Comparison of ENCODE assay signal across 10 mouse cellular contexts in genomic region chr1:133227378-133227777, GRCm38 (mm10).
DNase-seq lines count a peak whose midpoint lies in the region; ATAC-seq and TF ChIP-seq lines count a peak whose summit lies in the region.
"Had no signal": no experiment of that assay in that cellular context is flagged by ENCODE, and none has a peak within 500 bp of the region (broad histone marks: within the 10 kb centered on the region; RNA-seq: fewer than 3 reads in every experiment).

No protein-coding gene starts in this region.

- peak overlapping the region; percentile 78 for H3K27ac ChIP-seq in heart, adult 2 months
- H3K27ac ChIP-seq in lung, embryonic 14.5 days (ENCODE audit: low read depth): peak overlapping the region; percentile 27; the same call in 1 of the 2 replicates
- H3K27ac ChIP-seq in hindbrain, embryonic 14.5 days: peak overlapping the region; percentile 38; the same call in 1 of the 2 replicates
- H3K27ac ChIP-seq in stomach, embryonic 15.5 days: peak overlapping the region; percentile 72
- H3K27ac ChIP-seq: intestine, embryonic 15.5 days had no signal

- no peak for ATAC-seq in lung, embryonic 14.5 days (ENCODE audit: insufficient read depth)
- ATAC-seq in hindbrain, embryonic 14.5 days (ENCODE audit: low FRiP score): no peak
- no peak for ATAC-seq in stomach, embryonic 15.5 days (ENCODE audit: insufficient read depth, low FRiP score, low read depth)

- TF ChIP-seq POLR2A in heart, adult 2 months (IDR thresholded peaks at IDR 0.05; ENCODE audit: insufficient read depth, low read depth, low read length): no peak

- no peak overlapping the region for H3K4me2 ChIP-seq in lung, embryonic 14.5 days
- 0 out of 2 replicates have a peak overlapping the region, but pooled peaks have one; percentile 16 for H3K4me2 ChIP-seq in hindbrain, embryonic 14.5 days (replicated peaks)
- H3K4me2 ChIP-seq in stomach, embryonic 15.5 days: peak overlapping the region; percentile 17; the same call in 1 of the 2 replicates
- H3K4me2 ChIP-seq: intestine, embryonic 15.5 days; liver, embryonic 11.5 days had no signal

- no peaks in the 10 kb centered on the region for H3K9me3 ChIP-seq in lung, embryonic 14.5 days (ENCODE audit: low read depth, low read length)
- no peaks in the 10 kb centered on the region for H3K9me3 ChIP-seq in hindbrain, embryonic 14.5 days (ENCODE audit: control insufficient read depth, low read length)
- no peaks in the 10 kb centered on the region for H3K9me3 ChIP-seq in stomach, embryonic 15.5 days
- H3K9me3 ChIP-seq: intestine, embryonic 15.5 days had no signal

- H3K4me1 ChIP-seq in heart, adult 2 months (ENCODE audit: control insufficient read depth, insufficient read depth, low read length): peaks cover 17% of the 10 kb centered on the region
- H3K4me1 ChIP-seq in lung, embryonic 14.5 days (ENCODE audit: insufficient read depth): peaks cover 8% of the 10 kb centered on the region; the same call in 1 of the 2 replicates
- peaks cover 39% of the 10 kb centered on the region for H3K4me1 ChIP-seq in hindbrain, embryonic 14.5 days (replicated peaks; ENCODE audit: control insufficient read depth, insufficient read depth, low read length)
- peaks cover 28% of the 10 kb centered on the region for H3K4me1 ChIP-seq in stomach, embryonic 15.5 days

- intact Hi-C loops in heart, adult 2 months (cut with DNase I): loop anchor here (2.0 to 5.0 kb wide), 4 partner anchors 25 to 75 kb away; no protein-coding TSS in a partner anchor

- DNase-seq in heart, adult 2 months: no peak
- DNase-seq in heart, adult 9 months (ENCODE audit: low spot score in 2 of 2): no peak
- no peak for DNase-seq in lung, embryonic 14.5 days
- DNase-seq in lung, adult 18-20 months: no peak
- DNase-seq in hindbrain, embryonic 14.5 days (ENCODE audit: low spot score): no peak
- DNase-seq in spleen, postnatal 10 days (ENCODE audit: low spot score in 2 of 2): no peak
- no peak for DNase-seq in cerebellum, adult 11 months

- H3K79me2 ChIP-seq in heart, adult 2 months (replicated peaks; ENCODE audit: control insufficient read depth, insufficient read depth, low read length): no peaks in the 10 kb centered on the region

- peak overlapping the region; percentile 37 for H3K9ac ChIP-seq in heart, adult 2 months (ENCODE audit: low read depth, low read length)
- H3K9ac ChIP-seq in lung, embryonic 14.5 days: no peak overlapping the region
- 0 out of 2 replicates have a peak overlapping the region, but pooled peaks have one; percentile 18 for H3K9ac ChIP-seq in hindbrain, embryonic 14.5 days
- H3K9ac ChIP-seq in stomach, embryonic 15.5 days: no peak overlapping the region
- H3K9ac ChIP-seq: intestine, embryonic 15.5 days had no signal

- no peaks in the 10 kb centered on the region for H3K27me3 ChIP-seq in heart, adult 2 months (ENCODE audit: control insufficient read depth, insufficient read depth, low read length)
- H3K27me3 ChIP-seq in lung, embryonic 14.5 days (ENCODE audit: insufficient read depth, low read length): no peaks in the 10 kb centered on the region
- H3K27me3 ChIP-seq in hindbrain, embryonic 14.5 days (ENCODE audit: control insufficient read depth, insufficient read depth, low read length): no peaks in the 10 kb centered on the region; the same call in 1 of the 2 replicates
- H3K27me3 ChIP-seq in stomach, embryonic 15.5 days (replicated peaks): no peaks in the 10 kb centered on the region
- H3K27me3 ChIP-seq: intestine, embryonic 15.5 days had no signal

- peaks cover 5% of the 10 kb centered on the region; the same call in 1 of the 2 replicates for H3K36me3 ChIP-seq in heart, adult 2 months (ENCODE audit: control insufficient read depth, insufficient read depth, low read length)
- H3K36me3 ChIP-seq in lung, embryonic 14.5 days (ENCODE audit: insufficient read depth): no peaks in the 10 kb centered on the region
- no peaks in the 10 kb centered on the region for H3K36me3 ChIP-seq in hindbrain, embryonic 14.5 days (replicated peaks; ENCODE audit: control insufficient read depth, insufficient read depth)
- no peaks in the 10 kb centered on the region for H3K36me3 ChIP-seq in stomach, embryonic 15.5 days
- H3K36me3 ChIP-seq: intestine, embryonic 15.5 days had no signal

- WGBS in heart, adult 2 months: 46% methylated on average over 2 of the region's 2 CpGs
- WGBS in lung, embryonic 14.5 days: 61% methylated on average over 2 of the region's 2 CpGs
- 38% methylated on average over 2 of the region's 2 CpGs for WGBS in hindbrain, embryonic 14.5 days
- 69% methylated on average over 2 of the region's 2 CpGs for WGBS in stomach, embryonic 15.5 days

- no peak for TF ChIP-seq CTCF in heart, adult 2 months (IDR thresholded peaks at IDR 0.05)
- TF ChIP-seq CTCF in lung, embryonic 14.5 days (IDR thresholded peaks at IDR 0.05; ENCODE audit: low read depth): no peak

- H3K4me3 ChIP-seq in heart, adult 2 months: peak overlapping the region; percentile 2; the same call in 1 of the 2 replicates
- no peak overlapping the region for H3K4me3 ChIP-seq in lung, embryonic 14.5 days (ENCODE audit: low read depth, low read length)
- no peak overlapping the region for H3K4me3 ChIP-seq in hindbrain, embryonic 14.5 days (replicated peaks; ENCODE audit: low read length)
- no peak overlapping the region for H3K4me3 ChIP-seq in stomach, embryonic 15.5 days (replicated peaks)
- H3K4me3 ChIP-seq: intestine, embryonic 15.5 days had no signal

- TF ChIP-seq EP300 in heart, adult 2 months (IDR thresholded peaks at IDR 0.05; ENCODE audit: insufficient read depth, low read depth, low read length): no peak

Comparison
In these comparisons a context has a peak if more than half of its experiments do, and no peak if none do; other contexts are left out.
1. H3K27ac ChIP-seq: peak in every context shown above with its lines; median percentile 78 in heart, adult 2 months; 72 in stomach, embryonic 15.5 days; 38 in hindbrain, embryonic 14.5 days; 27 in lung, embryonic 14.5 days.
2. H3K9ac ChIP-seq: peak in heart, adult 2 months (single experiment) and hindbrain, embryonic 14.5 days (single experiment); none in lung, embryonic 14.5 days (single experiment) and stomach, embryonic 15.5 days (single experiment).